Mouse (Mus musculus): ENCODE data around the gene Rrp12. TPM values are rescaled to one million over a fixed set of nuclear protein-coding genes. Genes with fewer than 3 reads are reported as not detected.

Gene Rrp12
- total RNA-seq, 2 experiments from 2014 or later: 27.6 to 28.4 TPM

GRCm38 (mm10) chr19:41829381-41830105 is 66.4 kb downstream of the Rrp12 start, which contains the start of gene Frat1:
TSS of gene Frat1 (plus strand) at chr19:41829970.
- DNase-seq: peak; percentile 77

GRCm38 (mm10) chr19:41828941-41829340 is 67.0 kb downstream of the Rrp12 start:
- DNase-seq: no peak

GRCm38 (mm10) chr19:41826529-41826928 is 69.4 kb downstream of the Rrp12 start:
- DNase-seq: no peak

- DNase-seq: no peak
These were observed 71.0 kb downstream of the Rrp12 start for GRCm38 (mm10) chr19:41824950-41825349.

- no peak for DNase-seq
These were observed 73.4 kb downstream of the Rrp12 start for GRCm38 (mm10) chr19:41822589-41822988.

GRCm38 (mm10) chr19:41821436-41821835 is 74.5 kb downstream of the Rrp12 start:
- no peak for DNase-seq

GRCm38 (mm10) chr19:41818749-41819148 is 77.2 kb downstream of the Rrp12 start:
- no peak for DNase-seq

- peak; percentile 33 for DNase-seq
These were observed 78.6 kb downstream of the Rrp12 start for GRCm38 (mm10) chr19:41817325-41817724.

- DNase-seq: no peak
These were observed 79.1 kb downstream of the Rrp12 start for GRCm38 (mm10) chr19:41816915-41817314.

GRCm38 (mm10) chr19:41816410-41816809 is 79.6 kb downstream of the Rrp12 start:
- DNase-seq: no peak

- no peak for DNase-seq
These were observed 82.6 kb downstream of the Rrp12 start for GRCm38 (mm10) chr19:41813374-41813773.

Other genes starting within 250 kb of the Rrp12 start
- 1 to 10 TPM; 1.6 TPM for gene Slit1, start 152.5 kb downstream of the Rrp12 start, total RNA-seq (2021)
- 10 to 100 TPM in 1 of 2 experiments, 1 to 10 TPM in 1; 9.5 to 11.6 TPM for gene Arhgap19, start 94.1 kb downstream of the Rrp12 start, total RNA-seq (2021)
- 1 to 10 TPM; 5.6 to 6.1 TPM for gene Frat1, start 66.2 kb downstream of the Rrp12 start, total RNA-seq (2021)
- 10 to 100 TPM; 17.3 to 23.7 TPM for gene Frat2, start 48.0 kb downstream of the Rrp12 start, total RNA-seq (2021)
- 10 to 100 TPM; 31.3 to 34.2 TPM for gene Pgam1, start 15.8 kb upstream of the Rrp12 start, total RNA-seq (2021)
- gene Exosc1, start 37.2 kb upstream of the Rrp12 start, total RNA-seq (2021): 10 to 100 TPM; 18.2 to 20.1 TPM
- 10 to 100 TPM; 22.7 to 31.3 TPM for gene Zdhhc16, start 37.3 kb upstream of the Rrp12 start, total RNA-seq (2021)
- 10 to 100 TPM in 1 of 2 experiments, 1 to 10 TPM in 1; 9.2 to 12.9 TPM for gene Mms19, start 85.0 kb upstream of the Rrp12 start, total RNA-seq (2021)
- gene Ubtd1, start 85.6 kb upstream of the Rrp12 start, total RNA-seq (2021): 10 to 100 TPM; 23.3 to 27.6 TPM
- gene Ankrd2, start 139.8 kb upstream of the Rrp12 start, total RNA-seq (2021): 10 to 100 TPM; 65.0 to 72.7 TPM
- gene Hoga1, start 149.4 kb upstream of the Rrp12 start, total RNA-seq (2021): 1 to 10 TPM; 4.5 to 4.6 TPM
- gene 4933411K16Rik, start 156.1 kb upstream of the Rrp12 start, total RNA-seq (2021): under 1 TPM; 0.40 to 0.50 TPM
- 1 to 10 TPM; 1.8 to 2.6 TPM for gene Morn4, start 190.2 kb upstream of the Rrp12 start, total RNA-seq (2021)
- 10 to 100 TPM; 13.3 to 14.7 TPM for gene Pi4k2a, start 194.3 kb upstream of the Rrp12 start, total RNA-seq (2021)
- 10 to 100 TPM in 1 of 2 experiments, 1 to 10 TPM in 1; 8.3 to 10.3 TPM for gene Avpi1, start 232.9 kb upstream of the Rrp12 start, total RNA-seq (2021)

Data from gastrocnemius, postnatal 10 days (tissue).